21 mouse cellular contexts compared by ENCODE assay signal in genomic region chr11:114499665-114500064, GRCm38 (mm10).
DNase-seq lines count a peak whose midpoint lies in the region; ATAC-seq and TF ChIP-seq lines count a peak whose summit lies in the region.
"Had no signal": no experiment of that assay in that cellular context is flagged by ENCODE, and none has a peak within 500 bp of the region (broad histone marks: within the 10 kb centered on the region; RNA-seq: fewer than 3 reads in every experiment).

No protein-coding gene starts in this region.

- DNase-seq in midbrain, embryonic 14.5 days = no peak
- no peak for DNase-seq in midbrain, embryonic 10.5 days (ENCODE audit: low spot score)
- DNase-seq in forebrain, postnatal 0 days = peak; percentile 70
- no peak for DNase-seq in gastrocnemius, postnatal 36 days
- no peak for DNase-seq in gastrocnemius, postnatal 10 days
- DNase-seq: adrenal gland, adult 2 months; kidney, adult 11 months; kidney, postnatal 36 days; liver, postnatal 0 days; right cerebral cortex, adult 18-20 months; right cerebral cortex, postnatal 4 days; thymus, postnatal 25 days had no signal

- 72% methylated on average over 12 of the region's 12 CpGs for WGBS in hindbrain, embryonic 13.5 days
- WGBS in hindbrain, embryonic 16.5 days = 72% methylated on average over 12 of the region's 12 CpGs
- WGBS in midbrain, embryonic 14.5 days = 44% methylated on average over 12 of the region's 12 CpGs
- 90% methylated on average over 12 of the region's 12 CpGs for WGBS in midbrain, embryonic 10.5 days
- 32% methylated on average over 12 of the region's 12 CpGs for WGBS in forebrain, postnatal 0 days

- H3K36me3 ChIP-seq in hindbrain, embryonic 13.5 days = no peaks in the 10 kb centered on the region
- H3K36me3 ChIP-seq in hindbrain, embryonic 16.5 days (ENCODE audit: control insufficient read depth, insufficient read depth, low read length) = no peaks in the 10 kb centered on the region
- H3K36me3 ChIP-seq in midbrain, embryonic 14.5 days (ENCODE audit: control insufficient read depth, insufficient read depth, low read length) = no peaks in the 10 kb centered on the region
- H3K36me3 ChIP-seq in midbrain, embryonic 10.5 days = no peaks in the 10 kb centered on the region
- no peaks in the 10 kb centered on the region for H3K36me3 ChIP-seq in forebrain, postnatal 0 days (ENCODE audit: insufficient read depth)
- H3K36me3 ChIP-seq: heart, embryonic 10.5 days; kidney, embryonic 15.5 days; stomach, embryonic 15.5 days had no signal

- H3K27me3 ChIP-seq in hindbrain, embryonic 13.5 days = 0 out of 2 replicates have a peak, but pooled peaks cover 2% of the 10 kb centered on the region
- no peaks in the 10 kb centered on the region; the same call in 1 of the 2 replicates for H3K27me3 ChIP-seq in hindbrain, embryonic 16.5 days (replicated peaks; ENCODE audit: control insufficient read depth, insufficient read depth, low read length)
- no peaks in the 10 kb centered on the region for H3K27me3 ChIP-seq in midbrain, embryonic 14.5 days (ENCODE audit: control insufficient read depth, insufficient read depth, low read length)
- H3K27me3 ChIP-seq in midbrain, embryonic 10.5 days (ENCODE audit: low read depth, poor library complexity, severe bottlenecking) = peaks cover 18% of the 10 kb centered on the region; the same call in 1 of the 2 replicates
- no peaks in the 10 kb centered on the region for H3K27me3 ChIP-seq in forebrain, postnatal 0 days (ENCODE audit: insufficient read depth, low read length)
- H3K27me3 ChIP-seq: stomach, embryonic 15.5 days had no signal

- no peak for ATAC-seq in hindbrain, embryonic 13.5 days (ENCODE audit: low FRiP score)
- ATAC-seq in hindbrain, embryonic 16.5 days = no peak
- ATAC-seq in midbrain, embryonic 14.5 days (ENCODE audit: low FRiP score, low TSS enrichment) = no peak
- ATAC-seq in forebrain, postnatal 0 days = peak; percentile 64
- ATAC-seq: liver, postnatal 0 days; lung, postnatal 0 days had no signal

- peaks cover 34% of the 10 kb centered on the region for H3K4me1 ChIP-seq in hindbrain, embryonic 13.5 days (replicated peaks)
- H3K4me1 ChIP-seq in hindbrain, embryonic 16.5 days (ENCODE audit: control insufficient read depth, insufficient read depth, low read depth, low read length) = peaks cover 18% of the 10 kb centered on the region
- H3K4me1 ChIP-seq in midbrain, embryonic 14.5 days (ENCODE audit: control insufficient read depth, insufficient read depth, low read length) = peaks cover 15% of the 10 kb centered on the region
- H3K4me1 ChIP-seq in midbrain, embryonic 10.5 days = peaks cover 19% of the 10 kb centered on the region
- 0 out of 2 replicates have a peak, but pooled peaks cover 9% of the 10 kb centered on the region for H3K4me1 ChIP-seq in forebrain, postnatal 0 days (ENCODE audit: insufficient read depth)
- H3K4me1 ChIP-seq: kidney, embryonic 15.5 days; stomach, embryonic 15.5 days had no signal

- peak overlapping the region; percentile 61; the same call in 1 of the 2 replicates for H3K27ac ChIP-seq in hindbrain, embryonic 13.5 days
- H3K27ac ChIP-seq in hindbrain, embryonic 16.5 days (ENCODE audit: low read depth, low read length) = no peak overlapping the region
- H3K27ac ChIP-seq in midbrain, embryonic 14.5 days (replicated peaks; ENCODE audit: low read depth, low read length) = 0 out of 2 replicates have a peak overlapping the region, but pooled peaks have one; percentile 37
- H3K27ac ChIP-seq in midbrain, embryonic 10.5 days (replicated peaks) = no peak overlapping the region
- peak overlapping the region; percentile 83 for H3K27ac ChIP-seq in forebrain, postnatal 0 days (ENCODE audit: low read depth, low read length)
- H3K27ac ChIP-seq: heart, embryonic 10.5 days; kidney, embryonic 15.5 days; macrophage; stomach, embryonic 15.5 days had no signal

- no peak overlapping the region for H3K9ac ChIP-seq in hindbrain, embryonic 13.5 days
- H3K9ac ChIP-seq in hindbrain, embryonic 16.5 days (ENCODE audit: low read depth, low read length) = no peak overlapping the region
- no peak overlapping the region for H3K9ac ChIP-seq in midbrain, embryonic 14.5 days (replicated peaks; ENCODE audit: low read length)
- 0 out of 2 replicates have a peak overlapping the region, but pooled peaks have one; percentile 37 for H3K9ac ChIP-seq in forebrain, postnatal 0 days
- H3K9ac ChIP-seq: kidney, embryonic 15.5 days; liver, postnatal 0 days; stomach, embryonic 15.5 days had no signal

- H3K4me3 ChIP-seq in hindbrain, embryonic 13.5 days = no peak overlapping the region
- no peak overlapping the region for H3K4me3 ChIP-seq in hindbrain, embryonic 16.5 days (ENCODE audit: low read length)
- no peak overlapping the region for H3K4me3 ChIP-seq in midbrain, embryonic 14.5 days (replicated peaks; ENCODE audit: low read depth, low read length)
- H3K4me3 ChIP-seq in midbrain, embryonic 10.5 days = no peak overlapping the region
- H3K4me3 ChIP-seq in forebrain, postnatal 0 days (ENCODE audit: low read depth, low read length) = no peak overlapping the region
- H3K4me3 ChIP-seq: heart, embryonic 10.5 days; kidney, embryonic 15.5 days; myocyte; stomach, embryonic 15.5 days had no signal

- no peaks in the 10 kb centered on the region for H3K9me3 ChIP-seq in hindbrain, embryonic 13.5 days
- H3K9me3 ChIP-seq in hindbrain, embryonic 16.5 days (ENCODE audit: control insufficient read depth, low read length) = no peaks in the 10 kb centered on the region
- no peaks in the 10 kb centered on the region for H3K9me3 ChIP-seq in midbrain, embryonic 14.5 days (ENCODE audit: control insufficient read depth, low read length)
- no peaks in the 10 kb centered on the region for H3K9me3 ChIP-seq in midbrain, embryonic 10.5 days (replicated peaks)
- H3K9me3 ChIP-seq in forebrain, postnatal 0 days (ENCODE audit: low read length) = no peaks in the 10 kb centered on the region
- H3K9me3 ChIP-seq: heart, embryonic 10.5 days; kidney, embryonic 15.5 days had no signal

- H3K4me2 ChIP-seq in hindbrain, embryonic 13.5 days = no peak overlapping the region
- no peak overlapping the region for H3K4me2 ChIP-seq in hindbrain, embryonic 16.5 days (ENCODE audit: low read length)
- H3K4me2 ChIP-seq in midbrain, embryonic 14.5 days (ENCODE audit: low read length) = peak overlapping the region; percentile 12; the same call in 1 of the 2 replicates
- H3K4me2 ChIP-seq in forebrain, postnatal 0 days (ENCODE audit: low read depth) = no peak overlapping the region
- H3K4me2 ChIP-seq: kidney, embryonic 15.5 days; liver, embryonic 11.5 days; stomach, embryonic 15.5 days had no signal

- TF ChIP-seq CTCF in forebrain, postnatal 0 days (IDR thresholded peaks at IDR 0.05; ENCODE audit: low read depth) = no peak

- intact Hi-C loops in gastrocnemius, postnatal 36 days (cut with DNase I) = no loop called here

Comparison
In these comparisons a context has a peak if more than half of its experiments do, and no peak if none do; other contexts are left out.
1. H3K27ac ChIP-seq: peak in hindbrain, embryonic 13.5 days (single experiment), midbrain, embryonic 14.5 days (single experiment) and forebrain, postnatal 0 days (single experiment); none in hindbrain, embryonic 16.5 days (single experiment) and midbrain, embryonic 10.5 days (single experiment).